Mouse (Mus musculus) hindlimb bud, embryonic 11.5 days (tissue): Measurements from ENCODE around the gene Igfl3.

Source experiments
- DNase-seq: peaks from one replicate; pipeline ENCODE4 v3.0.0-alpha.2; 2012; ENCODE audit warnings: low read depth, low spot score; ENCODE audit errors: extremely low spot score

Igfl3 gene

GRCm38 (mm10) chr7:18176194-18176593 is at the start of gene Igfl3:
TSS of gene Igfl3 (plus strand) at chr7:18176494.
- DNase-seq, result no peak

- no peak for DNase-seq
These were observed 34.6 kb downstream of the Igfl3 start for GRCm38 (mm10) chr7:18210938-18211337.

GRCm38 (mm10) chr7:18214699-18215098 is 38.4 kb downstream of the Igfl3 start:
- DNase-seq, result no peak
